8 mouse cellular contexts compared by ENCODE assay signal in the genomic region with DNA sequence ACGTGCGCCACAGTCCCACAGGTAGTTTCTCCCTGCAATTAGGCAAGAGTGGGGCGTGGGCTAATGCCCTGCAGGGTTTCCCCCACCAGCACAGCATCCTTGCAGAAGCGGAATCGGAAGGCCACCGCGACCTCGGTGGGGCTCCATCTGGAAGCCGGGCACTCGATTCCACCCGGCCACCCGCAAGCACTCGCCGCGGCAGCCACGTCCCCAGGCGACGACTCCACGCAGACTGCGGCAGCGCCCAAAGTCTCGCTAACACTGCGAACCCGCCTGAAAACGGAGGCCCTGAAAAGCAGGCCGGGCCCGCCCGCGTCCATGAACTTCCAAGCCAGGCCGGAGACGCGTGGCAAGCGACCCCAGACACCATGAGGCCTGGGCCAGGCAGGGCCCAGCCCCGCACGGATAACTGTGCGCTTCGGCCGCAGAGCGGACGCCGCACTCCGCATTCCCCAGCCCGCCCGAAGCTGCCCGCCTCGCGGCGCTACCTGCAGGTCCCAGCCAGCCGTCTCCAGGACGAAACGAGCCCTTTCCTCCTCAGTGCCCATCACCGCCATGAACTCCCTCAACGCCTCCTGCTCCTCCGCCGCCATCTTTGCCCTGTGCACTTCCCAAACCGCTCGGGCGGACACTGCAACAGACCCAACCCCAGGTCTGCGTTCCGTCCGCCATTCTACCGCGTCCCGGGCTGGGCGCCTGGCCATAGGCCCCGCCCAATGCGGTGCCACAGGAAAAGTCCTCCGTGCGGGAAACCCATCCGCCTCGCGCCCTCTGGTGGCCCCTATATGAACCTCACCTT.
DNase-seq lines count a peak whose midpoint lies in the region; ATAC-seq and TF ChIP-seq lines count a peak whose summit lies in the region.
"Not testable (repeated sequence)": the region's sequence is repeated elsewhere in the genome, so short reads cannot be mapped to it uniquely, and the experiment has no call there.

No protein-coding gene starts in this region.

- ATAC-seq in heart, embryonic 13.5 days (ENCODE audit: extremely low read depth, insufficient number of reproducible peaks, low FRiP score, low TSS enrichment): peak; percentile 84; the same call in 1 of the 2 replicates
- ATAC-seq in kidney, postnatal 0 days (replicated peaks; ENCODE audit: low FRiP score, low read depth): peak; percentile 100
- ATAC-seq in liver, embryonic 11.5 days (replicated peaks; ENCODE audit: low FRiP score): peak; percentile 99

- not testable (repeated sequence) for H3K9me3 ChIP-seq in heart, embryonic 13.5 days; kidney, postnatal 0 days (replicated peaks; ENCODE audit: low read length); liver, embryonic 11.5 days (ENCODE audit: control insufficient read depth, low read length)

- H3K36me3 ChIP-seq in heart, embryonic 13.5 days; kidney, postnatal 0 days (ENCODE audit: insufficient read depth, low read length); liver, embryonic 11.5 days (ENCODE audit: control insufficient read depth, insufficient read depth, low read length); splenic B cell, adult 2 months (ENCODE audit: control insufficient read depth, insufficient read depth, low read length, poor library complexity, severe bottlenecking): not testable (repeated sequence)

- peak overlapping the region; percentile 51 for H3K4me2 ChIP-seq in heart, embryonic 13.5 days
- H3K4me2 ChIP-seq in kidney, postnatal 0 days (ENCODE audit: low read length): peak overlapping the region; percentile 44
- peak overlapping the region; percentile 35 for H3K4me2 ChIP-seq in liver, embryonic 11.5 days

- TF ChIP-seq CTCF in kidney, postnatal 0 days (IDR thresholded peaks at IDR 0.05; ENCODE audit: low read depth): peak; percentile 82

- peak; percentile 100 for DNase-seq in A20 (ENCODE audit: low read depth, low spot score)
- peak; percentile 100 for DNase-seq in brain, adult 2 months (ENCODE audit: low read depth, low spot score)
- peak; percentile 94 for DNase-seq in fibroblast of lung, adult 2 months (ENCODE audit: low read depth)
- peak; percentile 96 for DNase-seq in kidney, postnatal 0 days (ENCODE audit: low spot score)
- peak; percentile 98 for DNase-seq in liver, embryonic 11.5 days (ENCODE audit: low spot score)
- peak; percentile 99 for DNase-seq in naive thymus-derived CD4-positive, alpha-beta T cell, adult 2 months (ENCODE audit: low read depth)
- peak; percentile 97 for DNase-seq in splenic B cell, adult 2 months (ENCODE audit: low read depth, low spot score)

- H3K9ac ChIP-seq in heart, embryonic 13.5 days: peak overlapping the region; percentile 83
- H3K9ac ChIP-seq in kidney, postnatal 0 days (ENCODE audit: low read depth, low read length): peak overlapping the region; percentile 75
- peak overlapping the region; percentile 71 for H3K9ac ChIP-seq in liver, embryonic 11.5 days (ENCODE audit: low read depth, low read length)

- 2% methylated on average over 70 of the region's 72 CpGs for WGBS in heart, embryonic 13.5 days
- WGBS in kidney, postnatal 0 days: 3% methylated on average over 68 of the region's 72 CpGs
- 4% methylated on average over 65 of the region's 72 CpGs for WGBS in liver, embryonic 11.5 days

- not testable (repeated sequence) for H3K4me1 ChIP-seq in heart, embryonic 13.5 days; kidney, postnatal 0 days (replicated peaks; ENCODE audit: insufficient read depth, low read length); liver, embryonic 11.5 days (replicated peaks; ENCODE audit: control insufficient read depth, insufficient read depth, low read length)

- H3K27me3 ChIP-seq in heart, embryonic 13.5 days (replicated peaks); kidney, postnatal 0 days (ENCODE audit: insufficient read depth, low read length); liver, embryonic 11.5 days (replicated peaks; ENCODE audit: control insufficient read depth, insufficient read depth, low read length); splenic B cell, adult 2 months (ENCODE audit: control insufficient read depth, insufficient read depth, low read length, poor library complexity, severe bottlenecking): not testable (repeated sequence)

- H3K27ac ChIP-seq in heart, embryonic 13.5 days (replicated peaks); kidney, postnatal 0 days; liver, embryonic 11.5 days (ENCODE audit: low read depth, low read length): not testable (repeated sequence)

- peak overlapping the region; percentile 57 for H3K4me3 ChIP-seq in heart, embryonic 13.5 days
- H3K4me3 ChIP-seq in kidney, postnatal 0 days (replicated peaks; ENCODE audit: low read depth, low read length): peak overlapping the region; percentile 45
- peak overlapping the region; percentile 54 for H3K4me3 ChIP-seq in liver, embryonic 11.5 days (ENCODE audit: low read depth, low read length)
